Mouse (Mus musculus) forebrain, embryonic 10.5 days (tissue): Measurements from ENCODE around the gene Rplp0. TPM values are rescaled to one million over a fixed set of nuclear protein-coding genes. Genes with fewer than 3 reads are reported as not detected.

Experiments
- DNase-seq: peaks from one replicate; pipeline ENCODE4 v3.0.0-alpha.2; 2017; ENCODE audit warnings: low spot score; ENCODE audit errors: extremely low spot score
- H3K27ac ChIP-seq: fragments of 300-500 bp; sonication (generic); 2 replicates; pipeline ENCODE4 v1.5.1; 2016; ENCODE audit warnings: mild to moderate bottlenecking
- H3K27me3 ChIP-seq: fragments of 300-500 bp; sonication (generic); 2 replicates; pipeline ENCODE4 v1.6.1; 2016; ENCODE audit warnings: mild to moderate bottlenecking; ENCODE audit not compliant: poor library complexity, severe bottlenecking
- H3K36me3 ChIP-seq: fragments of 300-500 bp; sonication (generic); replicated peaks from 2 replicates; pipeline ENCODE4 v1.6.1; 2016; ENCODE audit warnings: mild to moderate bottlenecking, moderate library complexity
- H3K4me1 ChIP-seq: fragments of 300-500 bp; sonication (generic); 2 replicates; pipeline ENCODE4 v1.6.1; 2016
- H3K4me3 ChIP-seq: fragments of 300-500 bp; sonication (generic); 2 replicates; pipeline ENCODE4 v1.5.1; 2016; ENCODE audit warnings: mild to moderate bottlenecking, moderate library complexity
- H3K9me3 ChIP-seq: fragments of 300-500 bp; sonication (generic); 2 replicates; pipeline ENCODE4 v1.6.1; 2016; ENCODE audit warnings: mild to moderate bottlenecking, moderate library complexity
- WGBS: fragments of 180-500 bp; shearing (Covaris S2); methylation state at CpG from one replicate; pipeline ENCODE4 v1.1.7; 2016; 5-methylcytosine and 5-hydroxymethylcytosine counted together
- polyA plus RNA-seq: library from polyadenylated mRNA; unstranded; fragments of >200 nt; fragmentation: Nextera tagmentation; extraction: Ambion mirVana; gene quantifications from 2 replicates; pipeline ENCODE4 v1.2.1, GENCODE M21; 2016

Rplp0 gene
- polyA plus RNA-seq, 1 experiment from 2014 or later = 1,454 TPM

- 74% methylated on average over 21 of the region's 21 CpGs for WGBS
- no peaks in the 10 kb centered on the region for H3K27me3 ChIP-seq
- no peak for DNase-seq
- H3K4me1 ChIP-seq = peaks cover 66% of the 10 kb centered on the region
- H3K27ac ChIP-seq = peak overlapping the region; percentile 69
- no peaks in the 10 kb centered on the region for H3K9me3 ChIP-seq
- 0 out of 2 replicates have a peak overlapping the region, but pooled peaks have one; percentile 1 for H3K4me3 ChIP-seq
- H3K36me3 ChIP-seq = peaks cover 28% of the 10 kb centered on the region
Measured at GRCm38 (mm10) chr5:115520325-115520869, 38.9 kb upstream of the Rplp0 start.

DNA sequence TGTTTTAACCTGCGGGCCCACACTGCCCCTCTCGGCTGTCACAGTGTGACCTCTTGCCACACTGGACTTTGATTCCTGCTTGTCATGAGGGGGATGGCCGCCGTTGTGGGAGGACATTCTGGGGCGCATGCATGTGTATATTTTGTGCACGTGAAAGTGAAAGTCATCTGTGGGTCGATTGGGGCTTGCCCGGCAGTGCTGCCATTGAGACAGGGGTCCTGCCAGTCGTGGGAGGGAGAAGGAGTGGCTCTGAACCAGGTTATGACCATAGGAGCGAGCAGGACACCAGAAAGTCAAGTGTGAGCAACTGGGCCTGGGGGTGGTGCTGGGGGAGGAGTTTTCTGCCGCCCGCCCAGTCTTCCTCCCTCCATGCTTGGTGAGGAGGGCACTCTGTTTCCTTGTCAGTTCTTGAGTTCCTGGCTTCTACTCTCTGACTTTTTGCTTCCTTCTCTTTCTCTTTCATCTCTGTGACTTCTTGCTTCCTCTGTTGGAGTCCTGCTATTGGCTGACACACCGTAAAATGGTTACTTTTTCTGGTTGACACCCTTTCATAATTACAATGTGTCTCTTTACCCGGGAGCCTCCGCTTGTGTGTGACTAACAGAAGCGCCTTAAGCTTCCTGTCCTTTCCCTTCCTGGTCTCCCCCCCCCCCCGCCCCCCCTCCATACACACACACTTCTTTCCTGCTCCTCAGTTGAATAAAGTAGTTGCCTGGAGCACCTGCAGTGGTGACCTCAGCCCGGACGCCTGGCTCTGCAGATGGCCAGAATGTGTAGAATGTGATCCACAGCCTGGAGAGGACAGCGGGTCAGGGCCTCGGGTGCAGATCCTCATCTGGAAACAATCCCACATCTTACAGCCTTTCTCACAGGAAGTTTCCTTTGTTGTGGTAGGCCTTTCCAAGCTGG is 37.5 kb upstream of the Rplp0 start:
- Histone ChIP-seq H3K4me3 (no peak overlapping the region), H3K36me3 (peaks cover 15% of the 10 kb centered on the region), H3K9me3 (no peaks in the 10 kb centered on the region), H3K4me1 (peaks cover 69% of the 10 kb centered on the region), H3K27ac (peak overlapping the region; percentile 69), H3K27me3 (no peaks in the 10 kb centered on the region)
- WGBS = 66% methylated on average over 21 of the region's 21 CpGs
- DNase-seq = no peak

DNA sequence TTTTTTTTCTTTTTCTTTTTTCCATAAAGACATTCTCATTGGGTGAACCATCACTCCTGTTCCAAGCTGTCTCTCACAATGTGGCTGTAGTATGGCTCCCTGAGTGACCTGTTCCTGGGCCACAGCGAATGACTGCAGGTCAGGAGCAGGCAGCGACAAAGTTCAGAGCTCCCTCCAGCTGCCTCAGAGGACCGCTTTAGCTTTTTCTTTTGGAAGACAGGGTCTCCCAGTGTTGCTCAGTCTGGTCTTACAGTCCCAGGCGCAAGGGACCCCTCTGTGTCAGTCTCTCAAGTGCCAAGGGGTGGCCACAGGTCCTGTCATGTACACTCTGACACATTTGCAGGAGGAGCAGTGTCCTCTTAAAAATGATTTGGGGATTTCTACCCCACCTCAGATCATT is 36.7 kb upstream of the Rplp0 start:
- H3K4me1 ChIP-seq = peaks cover 71% of the 10 kb centered on the region

GRCm38 (mm10) chr5:115522981-115523499 is 36.2 kb upstream of the Rplp0 start:
- H3K4me1 ChIP-seq = peaks cover 74% of the 10 kb centered on the region
- peaks cover 6% of the 10 kb centered on the region; the same call in 1 of the 2 replicates for H3K36me3 ChIP-seq
- no peak overlapping the region for H3K4me3 ChIP-seq
- WGBS = 78% methylated on average over 15 of the region's 15 CpGs
- no peak for DNase-seq
- no peaks in the 10 kb centered on the region for H3K9me3 ChIP-seq
- peak overlapping the region; percentile 81 for H3K27ac ChIP-seq
- H3K27me3 ChIP-seq = no peaks in the 10 kb centered on the region

More for the DNA sequence above, 36.7 kb upstream of the Rplp0 start:
- H3K36me3 ChIP-seq = peaks cover 8% of the 10 kb centered on the region
- DNase-seq = no peak
- H3K27me3 ChIP-seq = no peaks in the 10 kb centered on the region
- WGBS = 83% methylated on average over 4 of the region's 4 CpGs
- no peak overlapping the region for H3K4me3 ChIP-seq
- peak overlapping the region; percentile 81 for H3K27ac ChIP-seq
- no peaks in the 10 kb centered on the region for H3K9me3 ChIP-seq

GRCm38 (mm10) chr5:115523971-115524370 is 35.3 kb upstream of the Rplp0 start:
- H3K9me3 ChIP-seq = no peaks in the 10 kb centered on the region
- no peaks in the 10 kb centered on the region for H3K27me3 ChIP-seq
- peak overlapping the region; percentile 30 for H3K4me3 ChIP-seq
- peak overlapping the region; percentile 81 for H3K27ac ChIP-seq
- H3K4me1 ChIP-seq = peaks cover 82% of the 10 kb centered on the region
- DNase-seq = peak; percentile 60
- 5% methylated on average over 15 of the region's 15 CpGs for WGBS
- 0 out of 2 replicates have a peak, but pooled peaks cover 3% of the 10 kb centered on the region for H3K36me3 ChIP-seq

DNA sequence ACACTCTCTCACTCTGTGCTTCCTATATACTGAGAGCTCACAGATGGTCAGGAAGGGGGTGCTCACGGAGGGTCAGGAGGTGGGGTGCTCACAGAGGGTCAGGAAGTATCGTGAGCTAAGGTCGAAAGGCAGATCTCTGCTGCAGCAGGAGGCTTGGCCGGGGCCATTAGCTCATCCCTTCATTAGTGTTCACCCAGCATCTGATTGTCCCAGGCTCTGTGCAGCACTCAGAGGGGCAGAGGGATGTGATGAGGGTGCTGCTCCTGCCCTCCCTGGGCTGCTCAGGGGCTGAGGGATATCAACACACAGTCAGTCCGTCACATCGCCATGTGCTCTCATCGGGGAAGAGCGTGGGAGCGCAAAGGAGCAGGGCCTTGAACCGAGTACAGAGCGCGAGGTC is 34.8 kb upstream of the Rplp0 start:
- Histone ChIP-seq H3K4me3 (peak overlapping the region; percentile 18; the same call in 1 of the 2 replicates), H3K4me1 (peaks cover 87% of the 10 kb centered on the region)
- 48% methylated on average over 12 of the region's 12 CpGs for WGBS

GRCm38 (mm10) chr5:115525416-115525815 is 33.9 kb upstream of the Rplp0 start:
- no peak overlapping the region for H3K4me3 ChIP-seq
- H3K9me3 ChIP-seq = no peaks in the 10 kb centered on the region
- no peak for DNase-seq
- H3K27ac ChIP-seq = peak overlapping the region; percentile 56
- 0 out of 2 replicates have a peak, but pooled peaks cover 3% of the 10 kb centered on the region for H3K36me3 ChIP-seq
- 97% methylated on average over 4 of the region's 4 CpGs for WGBS
- peaks cover 91% of the 10 kb centered on the region for H3K4me1 ChIP-seq
- H3K27me3 ChIP-seq = no peaks in the 10 kb centered on the region

More for the DNA sequence above, 34.8 kb upstream of the Rplp0 start:
- DNase-seq = no peak
- Histone ChIP-seq H3K36me3 (0 out of 2 replicates have a peak, but pooled peaks cover 3% of the 10 kb centered on the region), H3K9me3 (no peaks in the 10 kb centered on the region), H3K27ac (peak overlapping the region; percentile 81), H3K27me3 (no peaks in the 10 kb centered on the region)

DNA sequence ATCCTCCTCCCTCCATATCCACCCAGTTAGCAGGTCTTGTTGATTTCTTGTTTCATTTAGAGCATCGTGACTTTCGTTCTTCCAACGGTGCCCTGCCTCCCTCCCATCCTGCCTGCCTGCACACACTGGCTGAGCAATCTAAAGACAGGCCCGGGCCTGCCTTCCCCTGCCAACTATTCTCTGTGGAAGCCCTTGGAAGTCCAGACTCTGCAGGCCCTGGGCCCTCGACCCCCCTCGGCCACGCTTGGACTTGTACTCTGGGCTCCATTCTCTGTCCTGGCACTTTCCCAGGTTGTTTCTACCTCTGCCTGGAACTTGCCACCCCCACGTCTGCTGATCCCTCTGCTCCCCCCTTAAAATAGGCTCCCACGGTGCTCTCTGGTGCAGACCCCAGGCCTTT is 33.3 kb upstream of the Rplp0 start:
- 83% methylated on average over 9 of the region's 9 CpGs for WGBS
- H3K27ac ChIP-seq = peak overlapping the region; percentile 56
- DNase-seq = no peak
- no peaks in the 10 kb centered on the region for H3K27me3 ChIP-seq
- H3K36me3 ChIP-seq = 0 out of 2 replicates have a peak, but pooled peaks cover 3% of the 10 kb centered on the region
- H3K4me1 ChIP-seq = peaks cover 91% of the 10 kb centered on the region
- H3K4me3 ChIP-seq = no peak overlapping the region
- H3K9me3 ChIP-seq = no peaks in the 10 kb centered on the region

DNA sequence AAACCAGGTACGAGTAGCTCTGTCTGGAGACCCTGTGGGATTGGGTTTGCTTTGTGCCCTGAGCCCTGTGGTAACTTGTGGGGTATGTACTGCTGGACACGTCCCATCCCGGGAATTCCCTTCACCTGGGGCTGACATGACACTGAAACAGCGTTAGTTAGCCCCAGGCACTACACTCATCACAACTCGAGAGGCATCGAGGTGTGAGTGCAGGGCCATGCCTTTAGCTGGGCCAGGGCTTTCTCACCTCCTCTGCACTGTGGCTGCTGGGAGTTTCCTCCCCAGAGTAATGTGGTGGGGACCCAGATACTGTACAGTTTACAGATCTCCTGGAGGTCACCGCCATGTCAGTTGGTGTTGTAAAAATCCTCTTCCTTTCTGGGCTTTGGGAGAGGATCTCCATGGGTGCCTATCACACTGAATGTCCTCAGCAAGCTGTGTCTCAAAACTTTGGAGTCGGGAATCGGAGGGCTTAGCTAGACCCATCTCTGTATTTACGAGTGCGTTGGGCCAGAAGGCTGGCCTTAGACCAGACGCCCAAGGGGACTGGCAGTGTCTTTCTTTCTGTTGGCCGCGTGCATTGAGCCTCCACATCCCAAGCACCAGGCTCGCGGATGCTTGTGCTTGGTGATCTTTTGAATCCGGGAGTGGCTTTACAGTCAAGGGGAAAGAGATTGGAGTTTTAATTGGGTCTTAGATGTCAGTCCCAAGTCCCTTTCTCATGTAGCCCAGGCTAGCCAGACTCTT is 32.6 kb upstream of the Rplp0 start:
- H3K27ac ChIP-seq = peak overlapping the region; percentile 56
- DNase-seq = no peak
- 91% methylated on average over 17 of the region's 17 CpGs for WGBS
- H3K27me3 ChIP-seq = no peaks in the 10 kb centered on the region
- H3K4me3 ChIP-seq = no peak overlapping the region
- no peaks in the 10 kb centered on the region for H3K9me3 ChIP-seq
- no peaks in the 10 kb centered on the region for H3K36me3 ChIP-seq
- peaks cover 91% of the 10 kb centered on the region for H3K4me1 ChIP-seq

DNA sequence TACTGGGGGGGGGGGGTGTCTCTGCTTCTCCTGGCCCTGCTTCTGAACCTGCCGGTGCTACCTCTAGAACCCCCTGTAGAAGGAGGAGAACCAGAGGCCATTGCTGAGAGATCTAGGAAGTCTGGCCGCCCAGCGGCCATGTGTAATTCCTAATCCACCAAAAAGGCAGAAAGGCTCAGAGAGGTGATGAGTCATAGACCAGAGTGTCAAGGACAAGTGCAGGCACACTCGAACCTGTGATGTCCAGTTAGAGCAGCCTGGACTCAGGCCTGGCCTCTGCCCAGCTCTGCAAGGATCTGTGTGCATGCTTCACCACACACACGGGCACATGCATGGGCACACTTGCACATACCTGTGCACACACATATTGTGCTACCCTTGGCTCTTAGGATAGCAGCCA is 31.1 kb upstream of the Rplp0 start:
- H3K4me3 ChIP-seq = no peak overlapping the region
- H3K36me3 ChIP-seq = 0 out of 2 replicates have a peak, but pooled peaks cover 3% of the 10 kb centered on the region
- no peaks in the 10 kb centered on the region for H3K27me3 ChIP-seq
- DNase-seq = no peak
- 91% methylated on average over 5 of the region's 5 CpGs for WGBS
- no peak overlapping the region for H3K27ac ChIP-seq
- peaks cover 87% of the 10 kb centered on the region for H3K4me1 ChIP-seq
- no peaks in the 10 kb centered on the region for H3K9me3 ChIP-seq

DNA sequence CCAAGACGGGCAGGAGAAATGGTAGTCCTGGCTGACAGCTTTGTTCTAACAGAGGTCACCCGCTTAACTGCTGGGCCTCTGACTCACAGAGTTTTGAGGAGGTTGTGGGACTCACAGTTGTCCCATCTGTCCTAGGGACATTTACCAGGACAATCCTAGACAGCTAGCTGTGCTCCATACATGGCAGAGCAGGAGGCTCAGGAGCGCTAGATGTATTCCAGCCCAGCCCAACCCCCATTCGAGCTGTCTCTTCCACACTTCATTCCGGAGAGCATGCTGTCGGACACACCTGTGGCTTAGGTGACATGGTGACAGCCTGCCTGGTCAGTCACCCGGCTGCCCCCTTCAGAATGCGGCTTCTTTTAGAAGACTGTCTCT is 29.9 kb upstream of the Rplp0 start:
- Histone ChIP-seq H3K9me3 (no peaks in the 10 kb centered on the region), H3K4me3 (no peak overlapping the region), H3K4me1 (peaks cover 87% of the 10 kb centered on the region), H3K36me3 (0 out of 2 replicates have a peak, but pooled peaks cover 5% of the 10 kb centered on the region), H3K27me3 (0 out of 2 replicates have a peak, but pooled peaks cover under 1% of the 10 kb centered on the region), H3K27ac (no peak overlapping the region)
- DNase-seq = no peak
- 77% methylated on average over 8 of the region's 8 CpGs for WGBS

GRCm38 (mm10) chr5:115529742-115530446 is 29.4 kb upstream of the Rplp0 start:
- Histone ChIP-seq H3K4me3 (no peak overlapping the region), H3K27ac (peak overlapping the region; percentile 66), H3K27me3 (0 out of 2 replicates have a peak, but pooled peaks cover 6% of the 10 kb centered on the region), H3K4me1 (peaks cover 87% of the 10 kb centered on the region), H3K9me3 (no peaks in the 10 kb centered on the region), H3K36me3 (0 out of 2 replicates have a peak, but pooled peaks cover 5% of the 10 kb centered on the region)
- no peak for DNase-seq
- 74% methylated on average over 7 of the region's 7 CpGs for WGBS
